Mouse (Mus musculus): ENCODE results near the gene Gm39653. TPM values are rescaled to one million over a fixed set of nuclear protein-coding genes. Genes with fewer than 3 reads are reported as not detected.

Gm39653 gene
- polyA plus RNA-seq, 1 experiment from 2014 or later: not detected

Other genes with a start within 250 kb of the Gm39653 start
- 2.1 TPM in 2 replicates for gene Adam23, start 170.1 kb upstream of the Gm39653 start, polyA plus RNA-seq (2016; fragmentation: Nextera tagmentation; extraction: Ambion mirVana)
- gene Dytn, start 71.0 kb downstream of the Gm39653 start, polyA plus RNA-seq (2016; fragmentation: Nextera tagmentation; extraction: Ambion mirVana): not detected in 2 replicates
- not detected in 2 replicates for gene Mdh1b, start 114.3 kb downstream of the Gm39653 start, polyA plus RNA-seq (2016; fragmentation: Nextera tagmentation; extraction: Ambion mirVana)
- 57.3 and 57.5 TPM in 2 replicates for gene Fastkd2, start 114.6 kb downstream of the Gm39653 start, polyA plus RNA-seq (2016; fragmentation: Nextera tagmentation; extraction: Ambion mirVana)
- gene 4933402D24Rik, start 153.3 kb downstream of the Gm39653 start, polyA plus RNA-seq (2016; fragmentation: Nextera tagmentation; extraction: Ambion mirVana): 0.15 and 0.24 TPM in 2 replicates